Mouse (Mus musculus): ENCODE results near the gene Mtmr10. TPM values are rescaled to one million over a fixed set of nuclear protein-coding genes. Genes with fewer than 3 reads are reported as not detected.

Gene Mtmr10
- polyA plus RNA-seq, 1 experiment from 2014 or later = 11.8 TPM

DNA sequence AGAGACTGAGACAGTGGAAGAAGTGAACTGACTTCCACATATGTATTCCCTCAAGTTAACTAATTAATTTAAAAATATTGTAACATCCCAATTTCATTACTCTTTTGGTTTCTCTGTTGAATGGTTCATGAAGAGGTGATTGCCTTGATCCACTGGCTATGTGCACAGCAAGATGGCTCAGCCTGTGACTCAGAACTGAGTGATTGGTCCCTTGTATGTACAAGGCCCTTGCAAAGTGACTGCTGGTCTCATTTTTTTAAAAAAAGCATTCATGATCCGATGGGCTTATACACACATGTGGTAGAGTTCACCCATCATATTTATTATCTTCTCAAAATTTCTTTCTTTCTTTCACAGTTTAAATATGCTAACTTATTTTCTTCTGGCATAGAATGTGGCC, 8.9 kb upstream of the Mtmr10 start:
- no peaks in the 10 kb centered on the region for H3K4me1 ChIP-seq (ENCODE audit: control insufficient read depth, insufficient read depth, low read length)
- H3K27me3 ChIP-seq (ENCODE audit: control insufficient read depth, insufficient read depth, low read length) = no peaks in the 10 kb centered on the region
- ATAC-seq (ENCODE audit: insufficient number of reproducible peaks, low FRiP score, low TSS enrichment, low read depth) = no peak
- 87% methylated on average over 1 of the region's 1 CpGs for WGBS
- H3K36me3 ChIP-seq (ENCODE audit: control insufficient read depth, insufficient read depth, low read length) = no peaks in the 10 kb centered on the region
- H3K4me3 ChIP-seq (ENCODE audit: low read depth, low read length) = no peak overlapping the region
- H3K4me2 ChIP-seq (ENCODE audit: low read depth, severe bottlenecking) = no peak overlapping the region
- no peaks in the 10 kb centered on the region for H3K9me3 ChIP-seq (ENCODE audit: control insufficient read depth, low read length)
- no peak overlapping the region for H3K27ac ChIP-seq (replicated peaks; ENCODE audit: low read depth, low read length)
- no peak for DNase-seq (ENCODE audit: low spot score)
- no peak overlapping the region for H3K9ac ChIP-seq (ENCODE audit: low read length)

DNA sequence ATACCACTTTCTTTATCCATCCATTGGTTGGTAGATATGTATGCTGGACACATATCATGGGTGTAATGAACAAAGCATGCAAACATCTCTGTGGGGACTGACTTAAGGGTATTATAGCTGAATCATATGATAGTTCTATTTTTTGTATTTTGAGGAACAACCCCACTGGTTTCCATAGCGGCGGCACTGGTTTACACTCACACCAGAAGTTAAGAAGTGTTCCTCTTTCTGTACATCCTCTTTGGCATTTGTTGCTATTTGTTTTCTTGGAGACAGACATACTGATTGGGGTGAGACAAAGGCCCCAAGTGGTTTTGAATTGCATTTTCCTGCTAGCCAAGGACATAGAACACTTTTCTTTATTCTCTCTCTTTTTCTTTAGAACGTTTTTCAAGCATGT, 7.9 kb upstream of the Mtmr10 start:
- no peak for DNase-seq (ENCODE audit: low spot score)
- Histone ChIP-seq H3K27me3 (ENCODE audit: control insufficient read depth, insufficient read depth, low read length) (no peaks in the 10 kb centered on the region), H3K4me3 (ENCODE audit: low read depth, low read length) (no peak overlapping the region), H3K9ac (ENCODE audit: low read length) (no peak overlapping the region), H3K36me3 (ENCODE audit: control insufficient read depth, insufficient read depth, low read length) (no peaks in the 10 kb centered on the region), H3K4me2 (ENCODE audit: low read depth, severe bottlenecking) (no peak overlapping the region), H3K27ac (replicated peaks; ENCODE audit: low read depth, low read length) (no peak overlapping the region), H3K9me3 (ENCODE audit: control insufficient read depth, low read length) (no peaks in the 10 kb centered on the region), H3K4me1 (ENCODE audit: control insufficient read depth, insufficient read depth, low read length) (no peaks in the 10 kb centered on the region)
- no peak for ATAC-seq (ENCODE audit: insufficient number of reproducible peaks, low FRiP score, low TSS enrichment, low read depth)
- 85% methylated on average over 3 of the region's 3 CpGs for WGBS

- H3K9ac ChIP-seq (ENCODE audit: low read length) = no peak overlapping the region
- ATAC-seq (ENCODE audit: insufficient number of reproducible peaks, low FRiP score, low TSS enrichment, low read depth) = no peak
- peak overlapping the region; percentile 75; the same call in 1 of the 2 replicates for H3K4me3 ChIP-seq (ENCODE audit: low read depth, low read length)
These were observed 887 bp upstream of the Mtmr10 start for GRCm38 (mm10) chr7:64286566-64286965.

DNA sequence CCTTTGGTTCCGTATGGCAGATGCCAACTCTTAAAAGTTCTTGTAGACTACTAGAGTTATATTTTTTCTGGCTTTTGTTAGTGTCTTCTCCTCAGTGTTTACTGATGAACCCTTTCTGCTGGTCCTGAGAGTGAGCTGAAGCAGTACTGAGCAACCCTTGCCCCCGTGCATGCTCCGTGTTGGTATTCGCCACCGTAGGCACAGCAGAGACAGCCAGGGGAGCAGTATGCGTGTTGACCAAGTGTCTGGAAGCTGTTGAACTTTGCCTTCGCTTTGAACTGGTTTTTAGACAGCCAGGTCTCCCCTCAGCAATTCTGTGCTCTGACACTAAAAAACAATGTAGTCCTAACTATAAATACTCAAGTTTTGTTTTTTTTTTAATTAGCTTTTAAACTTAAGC, 2.0 kb downstream of the Mtmr10 start:
- WGBS = 96% methylated on average over 7 of the region's 7 CpGs
- no peak overlapping the region for H3K27ac ChIP-seq (replicated peaks; ENCODE audit: low read depth, low read length)
- H3K27me3 ChIP-seq (ENCODE audit: control insufficient read depth, insufficient read depth, low read length) = no peaks in the 10 kb centered on the region
- H3K4me1 ChIP-seq (ENCODE audit: control insufficient read depth, insufficient read depth, low read length) = no peaks in the 10 kb centered on the region
- H3K36me3 ChIP-seq (ENCODE audit: control insufficient read depth, insufficient read depth, low read length) = no peaks in the 10 kb centered on the region
- H3K4me2 ChIP-seq (ENCODE audit: low read depth, severe bottlenecking) = no peak overlapping the region
- ATAC-seq (ENCODE audit: insufficient number of reproducible peaks, low FRiP score, low TSS enrichment, low read depth) (no peak), DNase-seq (ENCODE audit: low spot score) (no peak)
- H3K4me3 ChIP-seq (ENCODE audit: low read depth, low read length) = no peak overlapping the region
- no peak overlapping the region for H3K9ac ChIP-seq (ENCODE audit: low read length)
- no peaks in the 10 kb centered on the region for H3K9me3 ChIP-seq (ENCODE audit: control insufficient read depth, low read length)

More at GRCm38 (mm10) chr7:64286566-64286965, 887 bp upstream of the Mtmr10 start:
- peak overlapping the region; percentile 56; the same call in 1 of the 2 replicates for H3K4me2 ChIP-seq (ENCODE audit: low read depth, severe bottlenecking)
- no peaks in the 10 kb centered on the region for H3K36me3 ChIP-seq (ENCODE audit: control insufficient read depth, insufficient read depth, low read length)
- no peaks in the 10 kb centered on the region for H3K9me3 ChIP-seq (ENCODE audit: control insufficient read depth, low read length)
- H3K27me3 ChIP-seq (ENCODE audit: control insufficient read depth, insufficient read depth, low read length) = no peaks in the 10 kb centered on the region
- DNase-seq (ENCODE audit: low spot score) = no peak
- no peak overlapping the region for H3K27ac ChIP-seq (replicated peaks; ENCODE audit: low read depth, low read length)
- H3K4me1 ChIP-seq (ENCODE audit: control insufficient read depth, insufficient read depth, low read length) = no peaks in the 10 kb centered on the region

- H3K9ac ChIP-seq (ENCODE audit: low read length) = no peak overlapping the region
- no peaks in the 10 kb centered on the region for H3K4me1 ChIP-seq (ENCODE audit: control insufficient read depth, insufficient read depth, low read length)
- no peaks in the 10 kb centered on the region for H3K36me3 ChIP-seq (ENCODE audit: control insufficient read depth, insufficient read depth, low read length)
- no peak overlapping the region for H3K27ac ChIP-seq (replicated peaks; ENCODE audit: low read depth, low read length)
- DNase-seq (ENCODE audit: low spot score) (no peak), ATAC-seq (ENCODE audit: insufficient number of reproducible peaks, low FRiP score, low TSS enrichment, low read depth) (no peak)
- H3K9me3 ChIP-seq (ENCODE audit: control insufficient read depth, low read length) = no peaks in the 10 kb centered on the region
- H3K4me3 ChIP-seq (ENCODE audit: low read depth, low read length) = no peak overlapping the region
- WGBS = 91% methylated on average over 6 of the region's 6 CpGs
- H3K4me2 ChIP-seq (ENCODE audit: low read depth, severe bottlenecking) = no peak overlapping the region
- no peaks in the 10 kb centered on the region for H3K27me3 ChIP-seq (ENCODE audit: control insufficient read depth, insufficient read depth, low read length)
These were observed 3.0 kb downstream of the Mtmr10 start for GRCm38 (mm10) chr7:64290431-64290830.

- H3K9ac ChIP-seq (ENCODE audit: low read length) = no peak overlapping the region
- H3K9me3 ChIP-seq (ENCODE audit: control insufficient read depth, low read length) = no peaks in the 10 kb centered on the region
- ATAC-seq (ENCODE audit: insufficient number of reproducible peaks, low FRiP score, low TSS enrichment, low read depth) (no peak), DNase-seq (ENCODE audit: low spot score) (no peak)
- H3K27me3 ChIP-seq (ENCODE audit: control insufficient read depth, insufficient read depth, low read length) = no peaks in the 10 kb centered on the region
- WGBS = 93% methylated on average over 10 of the region's 10 CpGs
- H3K27ac ChIP-seq (replicated peaks; ENCODE audit: low read depth, low read length) = no peak overlapping the region
- H3K4me1 ChIP-seq (ENCODE audit: control insufficient read depth, insufficient read depth, low read length) = no peaks in the 10 kb centered on the region
- H3K36me3 ChIP-seq (ENCODE audit: control insufficient read depth, insufficient read depth, low read length) = no peaks in the 10 kb centered on the region
- H3K4me2 ChIP-seq (ENCODE audit: low read depth, severe bottlenecking) = no peak overlapping the region
- H3K4me3 ChIP-seq (ENCODE audit: low read depth, low read length) = no peak overlapping the region
These were observed 4.3 kb downstream of the Mtmr10 start for GRCm38 (mm10) chr7:64291722-64292121.

DNA sequence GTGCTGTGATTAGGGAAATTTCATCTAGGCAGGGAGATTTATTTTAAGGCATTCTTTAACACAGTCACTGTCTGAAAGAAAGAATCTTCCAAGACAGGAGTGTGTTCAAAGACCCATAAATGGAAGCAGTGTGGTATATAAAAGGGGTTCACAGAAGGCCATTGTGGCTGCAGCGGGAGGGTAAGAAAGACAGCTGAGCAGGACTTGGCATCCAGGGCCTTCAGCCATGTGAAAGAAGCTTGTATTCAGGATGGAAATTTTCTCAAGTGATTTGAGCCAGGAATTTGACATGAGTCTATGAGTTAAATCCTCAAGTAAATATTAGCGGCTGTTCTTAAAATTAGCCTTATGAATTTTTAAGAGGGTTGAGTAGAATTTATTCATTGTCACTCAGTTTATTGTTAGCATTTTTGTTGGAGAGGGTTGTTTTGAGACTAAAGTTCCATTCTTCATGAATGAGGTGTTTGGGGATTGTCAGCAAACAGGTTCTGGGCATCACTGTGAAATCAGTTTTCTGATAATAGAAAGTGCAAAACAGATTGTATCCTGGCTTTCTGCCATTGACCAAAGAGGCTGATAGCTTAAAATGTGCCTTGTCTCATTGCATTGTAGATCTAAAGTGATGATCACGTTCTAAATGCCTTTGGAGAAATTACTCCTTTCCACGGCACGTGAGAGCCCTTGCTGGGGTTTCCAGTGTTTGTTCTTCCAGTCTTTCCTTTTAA, 9.0 kb downstream of the Mtmr10 start:
- Histone ChIP-seq H3K4me3 (ENCODE audit: low read depth, low read length) (no peak overlapping the region), H3K36me3 (ENCODE audit: control insufficient read depth, insufficient read depth, low read length) (no peaks in the 10 kb centered on the region), H3K27me3 (ENCODE audit: control insufficient read depth, insufficient read depth, low read length) (no peaks in the 10 kb centered on the region), H3K9me3 (ENCODE audit: control insufficient read depth, low read length) (no peaks in the 10 kb centered on the region), H3K9ac (ENCODE audit: low read length) (no peak overlapping the region), H3K4me2 (ENCODE audit: low read depth, severe bottlenecking) (no peak overlapping the region), H3K27ac (replicated peaks; ENCODE audit: low read depth, low read length) (no peak overlapping the region), H3K4me1 (ENCODE audit: control insufficient read depth, insufficient read depth, low read length) (no peaks in the 10 kb centered on the region)
- ATAC-seq (ENCODE audit: insufficient number of reproducible peaks, low FRiP score, low TSS enrichment, low read depth) (no peak), DNase-seq (ENCODE audit: low spot score) (no peak)
- 77% methylated on average over 5 of the region's 5 CpGs for WGBS

DNA sequence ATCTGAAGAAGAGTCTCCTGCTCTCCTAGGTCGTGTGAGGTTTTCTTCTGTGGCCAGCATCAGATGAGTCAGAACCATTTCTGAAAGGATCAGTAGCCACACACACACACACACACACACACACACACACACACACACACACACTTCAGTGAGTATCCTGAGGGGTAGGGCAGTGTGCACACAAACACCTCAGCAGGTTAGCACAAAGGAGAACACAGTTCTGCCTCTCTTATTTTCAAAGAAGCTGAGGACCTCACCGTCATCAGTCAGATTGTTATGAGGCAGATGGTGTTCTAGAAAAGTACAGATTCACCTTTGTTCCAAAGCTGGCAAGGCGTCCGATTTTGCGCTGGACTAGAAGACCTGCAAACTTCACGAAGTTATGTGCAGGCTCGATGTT, 22.8 kb downstream of the Mtmr10 start:
- Histone ChIP-seq H3K4me1 (ENCODE audit: control insufficient read depth, insufficient read depth, low read length) (no peaks in the 10 kb centered on the region), H3K4me3 (ENCODE audit: low read depth, low read length) (no peak overlapping the region), H3K4me2 (ENCODE audit: low read depth, severe bottlenecking) (no peak overlapping the region), H3K27me3 (ENCODE audit: control insufficient read depth, insufficient read depth, low read length) (no peaks in the 10 kb centered on the region), H3K27ac (replicated peaks; ENCODE audit: low read depth, low read length) (no peak overlapping the region), H3K9ac (ENCODE audit: low read length) (no peak overlapping the region), H3K36me3 (ENCODE audit: control insufficient read depth, insufficient read depth, low read length) (no peaks in the 10 kb centered on the region), H3K9me3 (ENCODE audit: control insufficient read depth, low read length) (no peaks in the 10 kb centered on the region)
- no peak for DNase-seq (ENCODE audit: low spot score)
- 90% methylated on average over 7 of the region's 7 CpGs for WGBS
- ATAC-seq (ENCODE audit: insufficient number of reproducible peaks, low FRiP score, low TSS enrichment, low read depth) = no peak

- 56% methylated on average over 2 of the region's 2 CpGs for WGBS
- ATAC-seq (ENCODE audit: insufficient number of reproducible peaks, low FRiP score, low TSS enrichment, low read depth) (no peak), DNase-seq (ENCODE audit: low spot score) (no peak)
- H3K4me1 ChIP-seq (ENCODE audit: control insufficient read depth, insufficient read depth, low read length) = no peaks in the 10 kb centered on the region
- no peaks in the 10 kb centered on the region for H3K9me3 ChIP-seq (ENCODE audit: control insufficient read depth, low read length)
- no peaks in the 10 kb centered on the region for H3K27me3 ChIP-seq (ENCODE audit: control insufficient read depth, insufficient read depth, low read length)
- no peak overlapping the region for H3K27ac ChIP-seq (replicated peaks; ENCODE audit: low read depth, low read length)
- H3K9ac ChIP-seq (ENCODE audit: low read length) = no peak overlapping the region
- no peak overlapping the region for H3K4me3 ChIP-seq (ENCODE audit: low read depth, low read length)
- no peak overlapping the region for H3K4me2 ChIP-seq (ENCODE audit: low read depth, severe bottlenecking)
- no peaks in the 10 kb centered on the region for H3K36me3 ChIP-seq (ENCODE audit: control insufficient read depth, insufficient read depth, low read length)
These were observed 23.3 kb downstream of the Mtmr10 start for GRCm38 (mm10) chr7:64310756-64311155.
